Mouse (Mus musculus) olfactory bulb, adult 2 months (tissue): ENCODE results near the gene Pif1.

ENCODE experiments used
- CTCF ChIP-seq: fragments of 200-500 bp; IDR thresholded peaks from 2 replicates; pipeline ENCODE4 v1.5.1; 2012; ENCODE audit warnings: low read depth, mild to moderate bottlenecking, low read length, moderate library complexity; ENCODE audit not compliant: insufficient read depth
- POLR2A ChIP-seq: fragments of 200-500 bp; IDR thresholded peaks from 2 replicates; pipeline ENCODE4 v1.6.1; 2012; ENCODE audit warnings: mild to moderate bottlenecking, low read depth, low read length, moderate library complexity; ENCODE audit not compliant: insufficient read depth

DNA sequence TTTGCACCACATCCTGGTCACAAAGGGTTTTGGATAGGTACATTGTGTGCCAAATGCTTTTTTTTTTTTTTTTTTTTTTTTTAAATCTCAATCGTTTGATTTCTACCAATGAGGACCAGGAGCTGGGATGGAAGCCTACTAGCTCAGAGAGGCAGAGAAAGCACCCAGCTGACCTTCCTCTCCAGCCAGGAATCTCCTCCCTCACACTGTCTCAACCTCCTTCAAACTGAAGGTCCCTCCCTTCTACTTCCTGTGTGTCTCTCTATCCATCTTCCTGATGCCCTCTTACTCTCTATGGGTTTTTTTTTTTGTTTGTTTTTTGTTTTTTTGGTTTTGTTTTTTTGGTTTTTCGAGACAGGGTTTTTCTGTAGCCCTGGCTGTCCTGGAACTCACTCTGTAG is 14.0 kb downstream of the Pif1 start:
- TF ChIP-seq CTCF (no peak), POLR2A (no peak)
